Comparison of ENCODE assay signal across 33 mouse cellular contexts in genomic region chr9:46969406-46969805, GRCm38 (mm10). TPM values are rescaled to one million over a fixed set of nuclear protein-coding genes. Genes with fewer than 3 reads are reported as not detected.
DNase-seq lines count a peak whose midpoint lies in the region; ATAC-seq and TF ChIP-seq lines count a peak whose summit lies in the region.
"Had no signal": no experiment of that assay in that cellular context is flagged by ENCODE, and none has a peak within 500 bp of the region (broad histone marks: within the 10 kb centered on the region; RNA-seq: fewer than 3 reads in every experiment).

No protein-coding gene starts in this region.

- no peaks in the 10 kb centered on the region for H3K9me3 ChIP-seq in heart, embryonic 11.5 days (replicated peaks; ENCODE audit: control insufficient read depth, low read length)
- no peaks in the 10 kb centered on the region for H3K9me3 ChIP-seq in hindbrain, postnatal 0 days (ENCODE audit: low read length)
- no peaks in the 10 kb centered on the region for H3K9me3 ChIP-seq in hindbrain, embryonic 14.5 days (ENCODE audit: control insufficient read depth, low read length)
- H3K9me3 ChIP-seq in stomach, embryonic 14.5 days (ENCODE audit: control insufficient read depth, low read depth, low read length), result no peaks in the 10 kb centered on the region
- no peaks in the 10 kb centered on the region for H3K9me3 ChIP-seq in stomach, postnatal 0 days (ENCODE audit: control insufficient read depth, low read length)
- H3K9me3 ChIP-seq: embryonic facial prominence, embryonic 12.5 days; forebrain, embryonic 15.5 days; hindbrain, embryonic 13.5 days; kidney, embryonic 15.5 days; limb, embryonic 15.5 days; liver, embryonic 15.5 days; lung, embryonic 15.5 days; midbrain, embryonic 13.5 days; neural tube, embryonic 12.5 days had no signal

- H3K27ac ChIP-seq in heart, embryonic 11.5 days (ENCODE audit: low read depth, low read length), result no peak overlapping the region
- no peak overlapping the region for H3K27ac ChIP-seq in hindbrain, postnatal 0 days
- no peak overlapping the region for H3K27ac ChIP-seq in hindbrain, embryonic 14.5 days
- peak overlapping the region; percentile 7; the same call in 1 of the 2 replicates for H3K27ac ChIP-seq in stomach, embryonic 14.5 days (ENCODE audit: low read length)
- no peak overlapping the region for H3K27ac ChIP-seq in stomach, postnatal 0 days (replicated peaks)
- H3K27ac ChIP-seq: embryonic facial prominence, embryonic 12.5 days; forebrain, embryonic 15.5 days; hindbrain, embryonic 13.5 days; kidney, embryonic 15.5 days; limb, embryonic 15.5 days; liver, embryonic 15.5 days; lung, embryonic 15.5 days; midbrain, embryonic 13.5 days; neural tube, embryonic 12.5 days had no signal

- TF ChIP-seq EP300 in stomach, postnatal 0 days (optimal IDR thresholded peaks at IDR 0.05), result no peak

- intact Hi-C loops in heart, postnatal 36 days (cut with DNase I), result no loop called here

- peaks cover 12% of the 10 kb centered on the region for H3K4me1 ChIP-seq in heart, embryonic 11.5 days (ENCODE audit: control insufficient read depth, insufficient read depth, low read length)
- no peaks in the 10 kb centered on the region for H3K4me1 ChIP-seq in hindbrain, postnatal 0 days (ENCODE audit: insufficient read depth, low read length)
- H3K4me1 ChIP-seq in hindbrain, embryonic 14.5 days (replicated peaks; ENCODE audit: control insufficient read depth, insufficient read depth, low read length), result 0 out of 2 replicates have a peak, but pooled peaks cover 8% of the 10 kb centered on the region
- H3K4me1 ChIP-seq in stomach, embryonic 14.5 days (ENCODE audit: control insufficient read depth, insufficient read depth, low read length), result peaks cover 9% of the 10 kb centered on the region; the same call in 1 of the 2 replicates
- H3K4me1 ChIP-seq in stomach, postnatal 0 days (replicated peaks; ENCODE audit: control insufficient read depth, insufficient read depth), result no peaks in the 10 kb centered on the region
- H3K4me1 ChIP-seq: kidney, embryonic 15.5 days; limb, embryonic 15.5 days; liver, embryonic 15.5 days; megakaryocyte, embryonic 14.5 days had no signal

- DNase-seq in embryo, embryonic 10 days (ENCODE audit: low spot score), result peak; percentile 11
- no peak for DNase-seq in embryo, embryonic 11 days
- no peak for DNase-seq in heart, postnatal 36 days
- peak; percentile 42 for DNase-seq in hindbrain, postnatal 0 days (ENCODE audit: low spot score)
- DNase-seq in hindbrain, embryonic 14.5 days (ENCODE audit: low spot score), result no peak
- DNase-seq in stomach, postnatal 0 days (ENCODE audit: low spot score), result no peak
- DNase-seq: adrenal gland, postnatal 36 days; cerebellum, adult 18-20 months; gastrocnemius, postnatal 14 days; kidney, adult 11 months; kidney, postnatal 36 days; lung, postnatal 36 days; right cerebral cortex, postnatal 14 days had no signal

- no peak for ATAC-seq in heart, embryonic 11.5 days (replicated peaks; ENCODE audit: insufficient number of reproducible peaks, low FRiP score, low TSS enrichment)
- no peak for ATAC-seq in hindbrain, postnatal 0 days
- no peak for ATAC-seq in hindbrain, embryonic 14.5 days (ENCODE audit: low FRiP score)
- ATAC-seq in stomach, embryonic 14.5 days (ENCODE audit: insufficient number of reproducible peaks, insufficient read depth, low FRiP score, low read depth), result no peak; the same call in 1 of the 2 replicates
- no peak for ATAC-seq in stomach, postnatal 0 days (ENCODE audit: low FRiP score, low TSS enrichment)
- ATAC-seq: forebrain, embryonic 15.5 days; midbrain, embryonic 13.5 days had no signal

- no peak overlapping the region for H3K9ac ChIP-seq in heart, embryonic 11.5 days (ENCODE audit: low read depth, low read length)
- no peak overlapping the region for H3K9ac ChIP-seq in hindbrain, postnatal 0 days (replicated peaks; ENCODE audit: low read length)
- no peak overlapping the region for H3K9ac ChIP-seq in hindbrain, embryonic 14.5 days
- no peak overlapping the region for H3K9ac ChIP-seq in stomach, embryonic 14.5 days (replicated peaks; ENCODE audit: low read depth, low read length)
- no peak overlapping the region for H3K9ac ChIP-seq in stomach, postnatal 0 days (ENCODE audit: low read length)
- H3K9ac ChIP-seq: embryonic facial prominence, embryonic 12.5 days; forebrain, embryonic 15.5 days; hindbrain, embryonic 13.5 days; kidney, embryonic 15.5 days; limb, embryonic 15.5 days; liver, embryonic 15.5 days; lung, embryonic 15.5 days; midbrain, embryonic 13.5 days; neural tube, embryonic 12.5 days had no signal

- H3K4me2 ChIP-seq in heart, embryonic 11.5 days, result peak overlapping the region; percentile 34; the same call in 1 of the 2 replicates
- no peak overlapping the region for H3K4me2 ChIP-seq in hindbrain, postnatal 0 days (ENCODE audit: low read depth, low read length)
- no peak overlapping the region for H3K4me2 ChIP-seq in hindbrain, embryonic 14.5 days (replicated peaks)
- H3K4me2 ChIP-seq in stomach, embryonic 14.5 days (replicated peaks; ENCODE audit: low read depth, low read length), result no peak overlapping the region
- H3K4me2 ChIP-seq in stomach, postnatal 0 days (replicated peaks; ENCODE audit: low read depth), result no peak overlapping the region
- H3K4me2 ChIP-seq: embryonic facial prominence, embryonic 12.5 days; forebrain, embryonic 15.5 days; hindbrain, embryonic 13.5 days; kidney, embryonic 15.5 days; limb, embryonic 15.5 days; liver, embryonic 15.5 days; lung, embryonic 15.5 days; midbrain, embryonic 13.5 days; neural tube, embryonic 12.5 days had no signal

- no peaks in the 10 kb centered on the region for H3K36me3 ChIP-seq in heart, embryonic 11.5 days (ENCODE audit: control insufficient read depth, insufficient read depth, low read length)
- H3K36me3 ChIP-seq in hindbrain, postnatal 0 days (ENCODE audit: insufficient read depth, low read length), result no peaks in the 10 kb centered on the region
- H3K36me3 ChIP-seq in hindbrain, embryonic 14.5 days (replicated peaks; ENCODE audit: control insufficient read depth, insufficient read depth), result no peaks in the 10 kb centered on the region
- no peaks in the 10 kb centered on the region for H3K36me3 ChIP-seq in stomach, embryonic 14.5 days (ENCODE audit: control insufficient read depth, insufficient read depth, low read length)
- H3K36me3 ChIP-seq in stomach, postnatal 0 days (ENCODE audit: control insufficient read depth, insufficient read depth, low read length), result no peaks in the 10 kb centered on the region
- H3K36me3 ChIP-seq: embryonic facial prominence, embryonic 12.5 days; forebrain, embryonic 15.5 days; hindbrain, embryonic 13.5 days; kidney, embryonic 15.5 days; limb, embryonic 15.5 days; liver, embryonic 15.5 days; lung, embryonic 15.5 days; midbrain, embryonic 13.5 days; neural tube, embryonic 12.5 days had no signal

- 38% methylated on average over 6 of the region's 6 CpGs for WGBS in heart, embryonic 11.5 days (ENCODE audit: insufficient replicate concordance)
- 43% methylated on average over 6 of the region's 6 CpGs for WGBS in hindbrain, postnatal 0 days
- 57% methylated on average over 6 of the region's 6 CpGs for WGBS in hindbrain, embryonic 14.5 days
- 35% methylated on average over 6 of the region's 6 CpGs for WGBS in stomach, embryonic 14.5 days
- 33% methylated on average over 6 of the region's 6 CpGs for WGBS in stomach, postnatal 0 days

- H3K4me3 ChIP-seq in heart, embryonic 11.5 days (ENCODE audit: low read depth, low read length), result no peak overlapping the region
- H3K4me3 ChIP-seq in hindbrain, postnatal 0 days (ENCODE audit: low read length), result no peak overlapping the region
- no peak overlapping the region for H3K4me3 ChIP-seq in hindbrain, embryonic 14.5 days (replicated peaks; ENCODE audit: low read length)
- H3K4me3 ChIP-seq in stomach, embryonic 14.5 days (ENCODE audit: low read depth, low read length), result no peak overlapping the region
- H3K4me3 ChIP-seq in stomach, postnatal 0 days (ENCODE audit: low read depth, low read length), result no peak overlapping the region
- H3K4me3 ChIP-seq: embryonic facial prominence, embryonic 12.5 days; forebrain, embryonic 15.5 days; hindbrain, embryonic 13.5 days; kidney, embryonic 15.5 days; limb, embryonic 15.5 days; liver, embryonic 15.5 days; lung, embryonic 15.5 days; megakaryocyte, embryonic 14.5 days; midbrain, embryonic 13.5 days; neural tube, embryonic 12.5 days had no signal

- TF ChIP-seq CTCF in hindbrain, postnatal 0 days (IDR thresholded peaks at IDR 0.05; ENCODE audit: low read depth), result 0 out of 2 replicates have a peak, but pooled peaks have one; percentile 10
- no peak for TF ChIP-seq CTCF in stomach, postnatal 0 days (IDR thresholded peaks at IDR 0.05; ENCODE audit: low read depth)

- peaks cover 32% of the 10 kb centered on the region for H3K27me3 ChIP-seq in heart, embryonic 11.5 days (ENCODE audit: control insufficient read depth, insufficient read depth, low read length)
- no peaks in the 10 kb centered on the region for H3K27me3 ChIP-seq in hindbrain, postnatal 0 days (ENCODE audit: insufficient read depth, low read length)
- H3K27me3 ChIP-seq in hindbrain, embryonic 14.5 days (ENCODE audit: control insufficient read depth, insufficient read depth, low read length), result no peaks in the 10 kb centered on the region
- H3K27me3 ChIP-seq in stomach, embryonic 14.5 days (ENCODE audit: control insufficient read depth, insufficient read depth, low read length), result no peaks in the 10 kb centered on the region
- H3K27me3 ChIP-seq in stomach, postnatal 0 days (ENCODE audit: control insufficient read depth, insufficient read depth, low read length), result no peaks in the 10 kb centered on the region
- H3K27me3 ChIP-seq: embryonic facial prominence, embryonic 12.5 days; forebrain, embryonic 15.5 days; hindbrain, embryonic 13.5 days; kidney, embryonic 15.5 days; limb, embryonic 15.5 days; liver, embryonic 15.5 days; lung, embryonic 15.5 days; megakaryocyte, embryonic 14.5 days; neural tube, embryonic 12.5 days had no signal

RNA-seq across cellular contexts. Expression of gene Gm4791, which starts 29.1 kb away (rescaled TPM):
- not detected in 2 replicates for polyA plus RNA-seq in heart, embryonic 11.5 days (2014; fragmentation: Nextera tagmentation; extraction: Ambion mirVana)
- total RNA-seq in heart, postnatal 36 days (2021), result not detected
- total RNA-seq in hindbrain, postnatal 0 days (2014; rRNA removed), result not detected in 2 replicates
- not detected in 2 replicates for polyA plus RNA-seq in hindbrain, postnatal 0 days (2015; fragmentation: Nextera tagmentation; extraction: Ambion mirVana)
- not detected in 2 replicates for polyA plus RNA-seq in hindbrain, embryonic 14.5 days (2014; fragmentation: Nextera tagmentation; extraction: Ambion mirVana)
- polyA plus RNA-seq in stomach, embryonic 14.5 days (2014; fragmentation: Nextera tagmentation; extraction: Ambion mirVana), result not detected in 2 replicates
- polyA plus RNA-seq in stomach, postnatal 0 days (2015; fragmentation: Nextera tagmentation; extraction: Ambion mirVana), result not detected in 2 replicates
- total RNA-seq: adrenal gland, adult 18-20 months; adrenal gland, postnatal 36 days; common myeloid progenitor, adult 5-6 weeks; ES-E14; gastrocnemius, postnatal 14 days; left cerebral cortex, adult 18-20 months; left cerebral cortex, postnatal 36 days had no signal
- polyA plus RNA-seq: embryonic facial prominence, embryonic 12.5 days; forebrain, embryonic 15.5 days; heart, postnatal 0 days; hindbrain, embryonic 13.5 days; kidney, embryonic 15.5 days; limb, embryonic 15.5 days; liver, embryonic 15.5 days; lung, embryonic 15.5 days; midbrain, embryonic 13.5 days; neural tube, embryonic 12.5 days; testis, adult 2 months; urinary bladder, adult 2 months had no signal

Comparison
In these comparisons a context has a peak if more than half of its experiments do, and no peak if none do; other contexts are left out.
1. DNase-seq: peak in embryo, embryonic 10 days (single experiment) and hindbrain, postnatal 0 days (single experiment); none in embryo, embryonic 11 days (single experiment), heart, postnatal 36 days (0 of 2), hindbrain, embryonic 14.5 days (single experiment) and stomach, postnatal 0 days (single experiment).